Mouse (Mus musculus) heart, postnatal 36 days (tissue): ENCODE results near the gene Tspoap1. TPM values are rescaled to one million over a fixed set of nuclear protein-coding genes. Genes with fewer than 3 reads are reported as not detected.

Experiments used
- DNase-seq, 2 experiments: peaks; one replicate each; pipeline ENCODE4 v3.0.0; 2021 to 2022
- intact Hi-C: fragments of 180-260 bp; cut with DNase I; formaldehyde crosslinking; loops from one replicate; pipeline ENCODE4 v1.15.1; 2025
- total RNA-seq, 2 experiments: library from RNA; stranded (reverse); gene quantifications; 2 replicates each; pipeline ENCODE4 v1.2.3; 2021

The Tspoap1 gene
- total RNA-seq: under 1 TPM in 1 of 2 experiments, not detected in 1; 0.08 TPM

DNA sequence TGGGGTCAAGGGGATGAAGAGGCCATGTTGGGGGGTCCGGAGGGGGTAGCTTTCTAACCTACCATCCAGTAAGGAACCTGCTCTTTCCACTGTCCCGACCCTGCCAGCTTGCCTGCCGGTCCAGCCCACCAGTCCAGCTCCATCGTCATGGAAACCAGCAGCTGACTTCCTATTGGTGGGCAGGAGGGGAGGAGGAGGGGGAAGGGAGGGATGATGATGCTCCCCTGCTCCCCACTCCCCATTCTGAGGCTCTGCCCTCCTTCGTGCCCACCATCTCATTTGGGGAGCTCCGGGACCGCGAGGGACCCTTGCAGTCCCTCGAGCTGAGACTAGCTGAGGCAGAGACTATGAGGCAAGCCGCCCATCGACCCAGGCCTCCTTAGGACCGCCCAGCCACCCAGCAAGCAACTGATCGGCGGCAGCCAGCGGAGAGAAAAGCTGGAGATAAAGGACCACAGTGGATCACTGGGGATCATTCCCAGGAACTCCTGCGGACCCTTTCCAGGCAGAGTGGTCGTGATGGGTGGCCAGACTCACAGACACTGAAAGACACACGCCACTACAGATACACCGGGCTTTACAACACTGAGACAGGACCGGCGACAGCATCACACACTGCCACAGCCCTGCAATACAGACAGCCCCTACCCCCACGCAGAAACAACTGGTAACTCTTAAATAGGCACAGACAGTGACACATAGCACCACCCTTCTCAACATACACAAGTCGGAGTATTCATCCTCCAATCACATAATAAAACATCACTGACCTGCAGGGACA is at the start of gene Tspoap1:
Gene Tspoap1 (plus strand): TSS at position 241 of the 781 bp plus-strand sequence.
- DNase-seq: no peak
- intact Hi-C loops: no loop called here

DNA sequence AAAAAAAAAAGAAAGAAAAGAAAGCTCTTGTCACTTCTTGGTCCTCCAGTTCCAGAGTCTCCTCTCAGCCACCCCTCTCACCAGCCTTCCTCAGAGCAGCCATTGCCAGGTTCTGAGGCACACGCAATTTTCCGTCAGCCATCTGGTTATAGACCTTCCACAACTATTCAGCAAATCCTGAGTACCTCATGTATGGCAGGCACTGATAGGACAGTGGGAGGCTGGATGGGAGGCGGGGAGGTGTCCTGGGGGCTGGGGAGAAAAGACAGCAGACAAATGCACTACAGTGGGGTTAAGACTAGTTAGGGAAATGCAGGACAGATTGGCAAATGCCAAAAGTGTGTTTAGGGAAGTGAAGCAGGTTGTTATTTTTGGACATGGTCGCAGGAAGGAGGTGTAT is 48.2 kb upstream of the Tspoap1 start:
- DNase-seq: no peak
- intact Hi-C loops: no loop called here

DNA sequence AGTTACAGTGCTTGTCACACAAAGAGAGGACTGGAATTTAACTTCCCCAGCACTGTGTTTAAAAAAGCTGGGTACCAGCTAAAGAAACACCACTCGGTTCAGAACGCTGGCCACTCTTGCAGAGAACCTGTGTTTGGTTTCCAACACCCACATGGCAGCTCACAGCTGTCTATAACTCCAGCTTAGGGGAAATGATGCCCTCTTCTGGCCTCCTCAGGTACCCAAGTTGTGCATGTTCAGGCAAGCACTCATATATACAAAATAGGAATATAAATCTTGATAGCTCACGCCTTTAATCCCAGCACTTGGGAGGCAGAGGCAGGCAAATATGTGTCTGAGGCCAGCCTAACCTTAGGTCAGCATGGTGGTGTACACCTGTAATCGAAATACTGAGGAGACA is 44.3 kb upstream of the Tspoap1 start:
- DNase-seq: no peak
- intact Hi-C loops: no loop called here

DNA sequence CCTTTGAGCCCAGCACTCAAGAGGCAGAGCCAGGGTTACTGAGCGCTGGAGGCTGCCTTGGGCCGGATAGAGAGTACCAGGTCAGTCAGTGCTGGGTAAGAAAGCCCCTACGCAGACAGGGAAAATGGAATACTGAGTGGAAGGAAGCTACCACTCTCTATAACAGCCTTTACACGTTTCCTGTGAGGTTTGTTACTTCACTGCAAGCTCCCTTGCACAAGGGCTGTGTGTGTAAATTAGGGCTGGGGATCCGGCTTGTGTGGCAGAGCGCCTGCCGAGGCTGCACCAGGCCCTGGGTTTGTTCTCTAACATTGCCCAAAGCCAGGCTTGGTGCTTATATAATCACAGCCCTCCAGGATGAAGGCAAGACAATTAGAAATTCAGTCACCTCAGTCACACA is 40.8 kb upstream of the Tspoap1 start:
- DNase-seq: no peak
- intact Hi-C loops: no loop called here

DNA sequence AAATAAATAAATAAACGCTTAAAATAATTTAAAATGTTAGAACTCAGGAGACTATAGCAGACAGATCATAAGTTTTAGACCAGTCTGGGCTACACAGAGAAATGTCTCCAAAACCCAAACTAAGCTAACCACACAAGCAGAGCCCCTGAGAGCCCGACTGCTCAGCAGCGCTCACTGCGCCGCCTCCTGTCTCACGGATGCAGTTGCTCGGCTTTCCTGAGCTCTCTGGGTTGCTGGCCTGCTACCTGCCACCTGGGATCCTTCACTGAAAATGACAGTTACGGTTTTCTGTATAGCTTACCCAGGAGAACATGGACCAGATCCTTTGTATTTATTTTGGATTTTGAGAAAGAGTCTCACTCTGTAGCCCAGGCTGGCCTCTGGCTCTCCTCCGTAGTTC is 40.0 kb upstream of the Tspoap1 start:
- intact Hi-C loops: no loop called here
- DNase-seq: no peak

DNA sequence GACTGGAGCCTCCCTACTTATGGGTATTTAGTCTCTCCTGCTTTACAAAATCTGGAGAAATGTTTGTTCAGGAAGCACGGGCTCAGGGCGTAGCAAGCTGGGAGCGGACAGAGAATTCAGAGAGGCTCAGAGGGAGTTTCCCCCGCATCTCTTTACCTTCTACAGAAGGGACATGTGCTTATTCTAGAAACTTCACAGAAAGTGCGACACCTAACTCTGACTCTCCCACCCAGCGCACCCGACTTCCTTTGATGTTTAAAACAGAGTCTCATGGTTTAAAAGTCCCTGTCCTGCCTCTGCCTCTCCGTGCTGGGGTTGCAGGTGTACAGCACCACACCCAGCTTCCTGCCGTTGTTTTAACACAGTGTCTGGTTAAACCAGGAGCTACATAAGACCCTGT is 39.5 kb upstream of the Tspoap1 start:
- no peak for DNase-seq
- intact Hi-C loops: no loop called here

DNA sequence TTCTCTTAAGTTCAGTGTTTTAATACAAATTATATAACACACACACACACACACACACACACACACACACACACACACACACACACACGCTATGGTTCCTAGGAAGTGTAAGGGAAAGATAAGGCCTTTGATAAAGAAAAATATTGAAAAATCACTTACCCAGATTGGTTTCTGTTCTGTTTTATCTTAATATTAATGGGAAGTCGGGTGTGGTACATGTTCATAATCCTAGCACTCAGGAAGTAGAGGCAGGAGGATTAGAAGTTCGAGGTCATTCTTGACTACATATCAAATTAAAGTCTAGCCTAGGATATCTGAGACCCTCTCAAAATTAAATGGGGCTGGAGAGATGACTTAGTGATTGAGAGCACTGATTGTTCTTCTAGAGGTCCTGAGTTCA is 38.2 kb upstream of the Tspoap1 start:
- DNase-seq: no peak
- intact Hi-C loops: no loop called here

DNA sequence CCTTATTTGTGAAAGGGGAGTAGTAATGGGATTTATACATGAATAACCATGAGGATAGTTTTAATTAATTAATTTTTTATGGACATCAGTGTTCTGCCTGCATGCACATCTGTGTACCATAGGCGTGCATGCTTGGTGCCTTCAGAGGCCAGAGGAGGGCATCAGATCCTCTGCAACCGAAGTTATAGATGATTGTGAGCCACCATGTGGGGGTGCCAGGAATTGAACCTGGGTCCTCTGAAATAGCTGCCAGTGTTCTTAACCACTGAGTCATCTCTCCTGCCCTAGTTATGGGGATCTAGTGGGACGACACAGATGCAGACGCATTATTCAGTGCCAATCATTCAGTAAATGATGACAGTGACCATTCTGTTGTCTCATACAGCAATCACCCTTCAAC is 37.5 kb upstream of the Tspoap1 start:
- DNase-seq: no peak
- intact Hi-C loops: no loop called here

DNA sequence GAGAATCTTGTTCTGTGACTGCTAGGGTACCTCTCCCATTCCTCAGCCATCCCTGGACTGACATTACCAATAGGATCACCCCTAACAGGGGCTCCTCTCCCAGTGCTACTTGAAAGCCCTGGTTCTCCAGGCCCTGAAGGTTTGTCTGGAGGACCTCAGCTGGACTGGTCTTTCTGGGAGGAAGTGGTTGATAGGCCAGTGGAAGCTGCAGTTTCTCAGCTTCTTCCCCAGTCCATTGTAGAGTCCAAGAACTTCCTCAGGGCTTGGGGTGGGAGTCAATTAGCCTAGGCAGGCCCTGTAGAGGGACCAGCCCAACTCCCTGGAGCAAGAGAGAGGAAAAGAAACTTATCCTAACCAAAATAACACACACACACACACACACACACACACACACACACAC is 34.8 kb upstream of the Tspoap1 start:
- no peak for DNase-seq
- intact Hi-C loops: no loop called here

DNA sequence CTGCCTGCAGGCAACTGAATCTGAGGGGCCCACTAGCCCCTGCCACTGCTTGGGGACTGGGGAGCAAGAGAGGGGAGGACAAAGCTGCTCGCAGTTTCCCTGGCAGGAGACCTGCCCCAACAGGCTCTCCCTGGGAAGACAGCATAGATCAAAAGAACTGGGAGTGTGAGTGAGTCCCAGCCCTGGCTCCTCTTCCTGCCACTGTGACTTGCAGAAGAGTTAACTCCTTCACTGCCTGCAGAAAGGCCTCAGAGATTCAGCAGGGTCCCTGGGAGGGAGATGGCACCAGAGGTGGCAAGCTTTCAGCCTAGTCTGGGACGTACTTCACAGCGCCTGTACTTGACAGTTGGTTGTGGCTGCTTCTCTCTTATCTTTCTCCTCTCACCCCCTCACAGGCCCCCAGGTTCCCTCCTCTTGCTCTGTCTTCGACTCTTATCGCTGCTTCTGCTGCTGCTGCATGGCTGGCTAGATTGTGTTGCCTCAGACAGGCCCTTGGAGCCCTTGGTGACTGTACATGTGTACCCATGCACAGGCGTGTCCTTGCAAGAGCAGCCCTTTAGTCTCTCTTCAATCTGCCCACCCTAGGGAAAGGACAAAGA is 34.3 kb upstream of the Tspoap1 start:
- intact Hi-C loops: no loop called here
- no peak for DNase-seq

DNA sequence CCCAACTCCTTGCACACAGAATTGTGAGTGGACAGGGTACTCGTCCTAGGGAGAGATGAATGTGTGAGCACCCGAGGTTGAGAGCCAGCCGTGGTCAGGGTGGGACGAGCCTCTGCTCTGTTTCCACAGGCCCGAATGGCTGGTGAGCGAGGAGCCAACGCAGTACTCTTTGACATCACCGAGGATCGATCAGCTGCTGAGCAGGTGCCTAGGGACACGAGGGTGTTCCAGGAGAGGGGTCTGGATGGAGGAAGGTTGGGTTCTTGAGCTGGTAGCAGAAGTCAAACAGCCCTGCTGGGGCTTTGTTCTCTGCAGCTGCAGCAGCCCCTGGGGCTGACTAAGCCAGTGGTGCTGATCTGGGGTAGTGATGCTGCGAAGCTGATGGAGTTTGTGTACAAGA is 33.3 kb upstream of the Tspoap1 start:
- intact Hi-C loops: no loop called here
- no peak for DNase-seq

DNA sequence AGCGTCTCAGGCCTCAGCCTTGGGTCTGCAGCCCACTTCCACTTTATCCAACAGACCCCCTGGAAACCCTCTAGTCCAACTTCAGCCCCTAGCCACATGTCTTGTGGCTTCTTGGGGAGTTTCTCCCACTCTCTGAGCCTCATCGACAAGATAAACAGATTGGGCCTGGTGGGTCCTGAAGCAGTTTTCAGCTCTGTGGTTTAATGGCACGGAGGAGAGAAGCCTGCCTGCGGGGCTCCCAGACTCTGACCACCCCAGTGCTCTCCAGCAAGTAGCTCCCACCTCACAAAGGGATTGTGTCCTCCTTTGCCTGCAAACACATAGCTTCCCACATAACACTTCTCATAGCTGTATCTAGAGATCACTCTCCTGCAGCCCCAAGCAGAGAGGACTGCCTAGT is 32.9 kb upstream of the Tspoap1 start:
- DNase-seq: no peak
- intact Hi-C loops: no loop called here

DNA sequence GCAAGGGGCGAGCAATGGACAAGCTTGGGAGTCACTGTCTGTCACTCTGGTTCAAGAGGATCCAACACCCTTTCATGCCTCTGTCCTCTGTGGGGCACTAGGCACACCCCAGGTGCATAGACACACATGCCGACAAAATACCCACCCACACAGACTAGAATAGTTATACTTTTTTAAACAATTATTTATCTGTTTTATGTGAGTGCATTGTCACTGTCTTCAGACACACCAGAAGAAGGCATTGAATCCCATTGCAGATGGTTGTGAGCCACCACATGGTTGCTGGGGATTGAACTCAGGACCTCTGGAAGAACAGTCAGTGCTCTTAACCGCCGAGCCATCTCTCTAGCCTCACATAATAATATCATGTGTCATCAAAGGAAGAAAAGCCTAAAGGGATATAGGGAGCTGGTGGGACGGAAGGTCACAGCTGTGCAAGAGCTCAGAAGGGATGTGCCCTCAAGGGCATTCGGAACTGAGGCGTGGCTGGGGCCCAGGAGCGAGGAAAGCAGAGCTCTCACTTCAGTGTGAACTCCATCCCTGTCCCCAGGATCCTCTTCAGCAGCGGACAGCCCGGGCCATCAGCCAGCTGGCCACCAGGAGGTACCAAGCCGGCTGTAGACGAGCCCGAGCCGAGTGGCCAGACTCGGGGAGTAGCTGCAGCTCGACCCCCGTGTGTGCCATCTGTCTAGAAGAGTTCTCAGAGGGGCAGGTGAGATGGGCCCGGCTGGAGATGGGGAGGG is 31.3 kb upstream of the Tspoap1 start:
- no peak for DNase-seq
- intact Hi-C loops: no loop called here

DNA sequence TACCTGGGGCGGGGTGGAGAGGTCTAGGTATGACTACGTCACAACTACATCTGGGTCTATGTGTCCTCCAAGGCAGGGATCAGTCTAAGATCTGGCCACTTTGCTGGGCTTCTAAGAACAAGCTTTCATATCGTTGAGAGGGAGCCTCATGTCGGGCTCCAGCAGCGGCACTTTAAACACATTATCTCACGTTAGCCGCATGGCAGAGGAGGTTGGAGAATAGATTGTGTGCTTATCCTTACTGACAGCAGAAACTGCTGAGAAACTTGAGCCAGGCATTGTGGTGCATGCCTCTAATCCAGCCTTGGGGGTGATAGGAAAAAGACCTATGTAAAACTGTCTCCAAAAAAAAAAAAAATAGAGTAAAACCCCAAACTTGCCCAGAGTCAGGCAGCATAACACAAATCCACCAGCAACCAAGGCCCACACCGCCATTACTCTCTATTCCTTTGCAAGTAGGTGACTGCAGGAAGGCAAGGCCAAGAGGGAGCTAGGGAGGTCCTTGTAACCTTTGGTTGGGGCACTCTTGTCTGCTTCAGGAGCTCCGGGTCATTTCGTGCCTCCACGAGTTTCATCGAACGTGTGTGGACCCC is 30.7 kb upstream of the Tspoap1 start:
- DNase-seq: no peak
- intact Hi-C loops: loop anchor here (10.0 kb wide), 2 partner anchors 305 to 475 kb away; partner anchors contain the start of gene Mrps23

DNA sequence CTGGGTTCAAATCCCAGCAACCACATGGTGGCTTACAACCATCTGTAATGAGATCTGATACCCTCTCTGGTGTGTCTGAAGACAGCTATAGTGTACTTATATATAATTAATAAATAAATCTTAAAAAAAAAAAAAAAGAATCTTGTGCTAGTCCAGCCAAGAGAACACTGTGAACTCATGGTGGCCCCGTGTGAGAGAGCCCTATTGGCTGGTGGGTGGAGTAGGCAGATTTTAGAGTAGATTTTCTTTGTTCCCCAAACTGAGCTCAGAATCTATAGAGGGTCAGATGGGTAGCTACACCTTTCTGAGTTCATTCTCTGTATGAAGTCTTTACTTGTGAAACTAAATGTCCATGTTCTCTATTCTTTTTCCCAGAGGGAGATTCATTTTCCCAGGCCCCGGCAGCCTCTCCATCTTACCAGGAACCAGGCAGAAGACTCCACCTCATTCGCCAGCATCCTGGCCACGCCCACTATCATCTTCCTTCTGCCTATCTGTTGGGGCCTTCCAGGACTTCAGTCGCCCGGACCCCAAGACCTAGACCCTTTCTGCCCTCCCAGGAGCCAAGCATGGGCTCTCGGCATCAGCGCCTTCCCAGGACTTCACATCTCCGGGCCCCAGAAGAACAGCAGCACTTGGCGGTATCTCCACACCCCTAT is 29.6 kb upstream of the Tspoap1 start:
- intact Hi-C loops: loop anchor here (10.0 kb wide), 2 partner anchors 306 to 474 kb away; partner anchors contain the start of gene Mrps23
- no peak for DNase-seq

DNA sequence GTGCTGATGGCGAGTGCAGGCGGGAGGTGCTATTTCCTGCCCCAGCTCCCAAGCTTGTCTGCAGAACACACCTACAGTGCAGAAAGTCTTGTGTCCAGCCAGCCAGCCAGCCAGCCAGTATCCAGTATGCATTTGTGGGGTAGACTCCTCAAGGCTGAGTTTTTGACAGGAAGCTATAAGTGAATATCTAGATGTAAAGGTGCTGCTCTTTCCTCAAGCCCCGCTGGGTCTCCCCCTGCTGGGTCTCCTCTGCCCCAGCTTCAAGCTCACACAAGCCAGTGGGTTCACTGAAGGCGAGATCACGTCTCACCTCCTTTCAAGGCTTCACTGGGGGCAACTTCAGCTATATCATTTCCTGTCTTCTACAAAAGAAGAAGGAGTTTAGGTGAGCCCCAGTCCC is 26.0 kb upstream of the Tspoap1 start:
- intact Hi-C loops: loop anchor here (10.0 kb wide), 2 partner anchors 310 to 470 kb away; partner anchors contain the start of gene Mrps23
- DNase-seq: no peak

DNA sequence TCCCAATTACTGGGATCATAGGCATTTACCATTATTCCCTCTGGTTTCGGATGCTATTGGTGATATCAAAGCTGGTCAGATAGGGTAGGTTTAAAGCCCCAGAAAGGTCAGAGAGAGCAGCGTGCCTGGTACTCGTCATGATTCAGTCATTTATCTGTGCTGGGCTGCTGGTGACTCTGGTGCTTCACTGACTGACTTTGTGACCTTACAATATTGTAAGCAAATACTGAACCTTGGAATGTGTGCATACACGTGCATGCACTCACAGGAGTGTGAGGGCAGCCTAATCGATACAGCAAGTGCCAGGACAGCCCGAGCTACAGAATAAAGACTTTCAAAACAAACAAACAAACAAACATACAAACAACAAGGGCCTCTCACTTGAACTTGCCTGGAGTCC is 24.6 kb upstream of the Tspoap1 start:
- DNase-seq: no peak
- intact Hi-C loops: loop anchor here (5.0 to 10.0 kb wide), 3 partner anchors 117 to 469 kb away; partner anchors contain the start of genes Mks1 and Mrps23

DNA sequence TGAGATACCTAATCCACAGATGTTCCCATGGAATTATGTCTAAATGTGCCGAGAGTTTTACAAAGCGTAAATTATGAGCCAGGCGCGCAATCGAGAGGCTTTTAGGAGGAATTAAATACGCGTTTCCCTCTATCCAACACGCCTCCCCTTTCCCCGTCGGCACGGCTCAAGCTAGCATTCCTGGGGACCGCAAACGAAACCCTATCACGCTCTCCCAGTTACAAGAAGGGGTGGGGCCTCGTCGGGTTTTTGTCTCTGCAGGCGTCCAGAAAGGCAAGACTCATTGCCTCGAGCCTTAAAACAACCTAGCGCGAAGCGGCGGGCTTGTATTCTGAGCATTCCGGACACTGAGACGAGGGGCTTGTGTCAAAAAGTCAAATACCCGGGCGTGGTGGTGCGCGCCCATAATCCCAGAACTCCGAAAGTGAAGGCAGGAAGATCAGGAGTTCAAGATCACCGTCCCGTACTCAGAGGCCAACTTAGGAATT is 23.6 kb upstream of the Tspoap1 start:
- DNase-seq: peak in 1 of 2 experiments; percentile 60
- intact Hi-C loops: loop anchor here (5.0 to 10.0 kb wide), 3 partner anchors 116 to 468 kb away; partner anchors contain the start of genes Mks1 and Mrps23

DNA sequence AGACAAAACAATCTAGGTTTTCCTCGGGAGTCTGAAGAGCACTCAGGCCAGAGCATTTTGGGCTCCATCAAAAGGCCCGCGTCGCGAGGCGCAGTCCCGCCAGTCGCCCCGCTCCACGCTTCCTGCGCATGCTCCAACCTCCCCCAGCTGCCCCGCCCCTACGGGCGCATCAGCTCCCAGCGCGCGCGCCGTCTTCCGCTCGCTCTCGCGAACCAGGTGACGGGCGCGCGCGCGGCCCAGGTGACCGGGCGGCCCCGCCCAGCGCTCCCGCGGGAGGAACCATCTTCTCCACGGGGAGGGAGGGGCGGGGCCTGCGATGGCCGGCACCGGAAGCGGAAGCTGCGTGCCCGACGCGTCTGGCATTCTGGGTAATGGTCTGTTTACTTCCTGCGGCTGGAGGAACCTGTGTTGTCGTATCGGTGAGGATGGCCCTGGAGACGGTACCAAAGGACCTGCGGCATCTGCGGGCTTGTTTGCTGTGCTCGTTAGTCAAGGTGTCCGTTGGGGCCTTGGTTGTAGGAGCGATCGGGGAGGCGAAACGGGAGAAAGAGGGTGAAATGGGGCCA is 23.1 kb upstream of the Tspoap1 start, which contains the start of gene Supt4a:
Gene Supt4a (plus strand): TSS at position 378 of the 566 bp plus-strand sequence.
- DNase-seq: peak; percentile 95 to 96
- intact Hi-C loops: loop anchor here (5.0 to 10.0 kb wide), 3 partner anchors 115 to 468 kb away; partner anchors contain the start of genes Mks1 and Mrps23

DNA sequence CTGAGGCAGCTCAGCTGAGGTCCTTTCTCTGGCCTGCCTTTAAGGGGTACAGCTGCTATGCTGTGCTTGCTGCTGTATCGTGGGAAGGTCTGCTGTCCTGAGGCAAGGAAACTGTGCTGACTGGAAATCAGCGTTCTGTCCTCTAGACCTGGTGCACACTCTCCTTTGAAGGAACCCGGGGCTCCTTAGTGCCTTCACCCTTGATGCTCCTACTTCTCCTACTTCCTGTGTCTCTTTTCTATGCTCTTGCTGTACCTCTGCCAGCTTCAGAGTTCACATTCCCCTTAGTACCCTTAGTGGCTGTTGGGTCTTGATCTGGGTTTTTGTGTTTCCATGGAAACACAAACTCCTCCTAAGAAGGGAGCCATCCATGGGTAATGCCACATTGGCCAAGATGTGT is 16.6 kb upstream of the Tspoap1 start:
- no peak for DNase-seq
- intact Hi-C loops: no loop called here
